Mouse (Mus musculus) kidney, adult 8-10 months (tissue): ENCODE results near the gene Hsd17b11.
"Not testable (repeated sequence)": the region's sequence is repeated elsewhere in the genome, so short reads cannot be mapped to it uniquely, and the experiment has no call there.

Source experiments
- DNase-seq, 2 experiments: peaks; one replicate each; pipeline ENCODE4 v3.0.0; 2022

The Hsd17b11 gene

DNA sequence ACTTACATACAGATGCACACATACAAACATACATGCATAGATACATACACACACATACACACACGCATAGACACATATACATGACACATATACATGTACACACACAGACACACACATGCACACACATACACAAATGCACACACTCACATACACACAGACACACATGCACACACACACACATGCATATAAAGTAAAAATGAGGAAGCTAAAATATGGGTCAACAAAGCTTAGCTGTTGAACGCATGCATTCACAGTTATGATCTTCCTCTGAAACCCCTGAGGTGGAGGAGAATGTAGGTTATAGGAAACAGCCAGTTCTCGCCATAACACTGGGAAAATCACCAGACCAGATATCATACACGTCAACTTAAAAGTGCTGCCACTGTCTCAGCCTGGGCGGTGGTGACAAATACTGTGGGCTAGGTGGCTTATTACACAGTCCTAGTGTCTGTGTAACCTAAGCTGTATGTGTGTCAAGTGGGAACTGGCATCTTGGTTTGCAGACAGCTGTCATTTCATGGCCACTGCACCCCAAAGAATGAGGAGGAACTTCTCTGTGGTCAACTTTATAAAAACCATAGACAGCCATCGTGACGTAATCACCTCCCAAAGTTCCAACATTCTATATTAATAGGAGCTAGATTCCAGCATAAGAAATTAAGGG lies 43.7 kb downstream of the Hsd17b11 start:
- DNase-seq: no peak

DNA sequence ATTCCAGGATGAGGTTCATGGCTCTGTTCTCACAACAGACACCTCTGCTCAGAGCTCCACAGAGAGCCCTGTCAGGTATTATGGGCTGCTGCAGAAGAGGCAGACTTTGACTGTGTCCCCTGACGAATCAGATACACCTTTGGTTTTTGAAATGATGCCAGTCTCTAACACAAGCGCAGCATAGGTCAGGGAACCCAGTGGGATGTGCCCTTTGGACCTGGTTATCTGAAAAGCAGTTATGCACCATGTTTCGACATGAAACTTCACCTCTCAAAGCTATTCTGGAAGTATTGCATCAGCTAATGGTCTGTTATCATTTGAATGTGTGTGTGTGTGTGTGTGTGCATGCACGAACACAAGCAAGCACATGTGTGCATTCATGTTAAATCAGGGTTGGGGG lies 44.4 kb downstream of the Hsd17b11 start, which contains the start of gene Hsd17b13:
TSS of gene Hsd17b13 (minus strand) at position 114 of the 400 bp plus-strand sequence.
- DNase-seq: peak; percentile 11 to 16

DNA sequence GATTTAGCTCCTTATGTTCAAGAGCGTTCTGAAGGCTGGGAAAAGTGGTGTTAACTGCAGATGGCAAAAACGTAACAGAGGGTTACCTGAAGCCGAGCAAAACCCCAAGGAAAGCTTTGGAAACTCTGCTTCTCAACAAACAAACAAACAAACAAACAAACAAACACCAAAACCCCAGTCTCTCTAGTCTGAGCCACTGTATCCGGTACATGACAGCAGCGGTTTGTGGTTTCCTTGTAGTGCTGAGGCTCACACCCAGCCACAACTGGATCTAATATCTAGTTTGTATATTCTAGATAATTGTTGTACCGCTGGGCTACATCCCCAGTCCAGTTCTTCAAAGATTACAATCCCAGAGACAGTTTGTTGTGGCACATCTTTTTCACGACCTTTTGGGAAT lies 46.0 kb downstream of the Hsd17b11 start:
- DNase-seq: no peak

DNA sequence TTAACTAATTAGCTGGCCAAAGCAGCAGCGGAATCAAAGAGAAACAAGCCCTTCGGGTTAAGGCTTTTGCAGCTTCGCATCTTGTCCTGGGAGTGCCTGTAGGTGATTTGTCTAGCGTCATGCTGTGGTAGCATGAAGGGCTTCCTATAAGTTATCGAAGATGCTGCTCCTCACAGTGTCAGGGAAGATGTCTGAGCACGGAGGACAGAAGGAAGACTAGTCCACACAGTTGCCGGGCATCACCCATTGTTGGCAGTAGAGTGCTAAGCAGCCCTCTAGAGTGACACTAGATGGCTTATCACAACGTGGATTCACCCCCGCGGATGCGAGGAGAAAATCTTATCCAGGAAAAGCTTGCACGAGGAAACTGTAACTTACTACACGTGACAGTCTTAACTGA lies 48.9 kb downstream of the Hsd17b11 start:
- no peak for DNase-seq

DNA sequence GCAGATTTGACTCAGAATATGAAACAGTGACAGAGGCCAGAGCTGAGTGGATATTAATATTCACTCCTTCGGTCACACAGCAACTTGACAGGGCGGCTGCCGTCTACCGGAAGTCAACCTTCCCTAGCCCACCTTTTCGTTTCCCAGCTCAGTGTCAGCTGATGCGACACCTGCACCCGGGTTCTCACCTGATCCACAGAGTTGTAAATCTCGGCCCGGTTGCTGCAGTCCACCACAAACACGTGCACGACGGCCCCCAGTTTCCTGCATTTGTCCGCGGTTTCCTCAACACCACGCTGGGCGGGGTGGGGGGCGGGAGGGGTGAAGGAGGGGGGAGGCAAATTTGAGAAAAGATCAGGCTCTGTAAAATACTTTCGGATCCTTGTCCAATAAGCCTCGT lies 49.3 kb downstream of the Hsd17b11 start:
- no peak for DNase-seq

DNA sequence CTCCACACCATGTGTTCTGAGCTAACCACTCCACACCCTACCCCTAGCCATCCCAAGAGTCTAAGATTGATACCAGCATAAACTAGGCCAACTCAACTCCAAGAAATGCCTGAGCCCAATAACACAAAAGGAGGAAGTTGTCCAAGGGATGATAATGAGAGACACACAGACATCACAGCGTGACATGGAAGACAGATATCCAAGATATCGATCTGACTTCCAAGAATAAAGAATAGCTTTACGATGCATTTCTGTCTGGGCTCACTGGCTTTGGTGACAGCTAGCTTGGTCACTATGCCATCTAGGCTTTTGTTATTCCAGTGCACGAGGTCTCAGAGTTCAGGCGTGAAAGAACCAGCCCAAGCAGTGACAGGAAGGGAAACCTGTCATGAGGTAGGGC lies 50.7 kb downstream of the Hsd17b11 start:
- no peak for DNase-seq

DNA sequence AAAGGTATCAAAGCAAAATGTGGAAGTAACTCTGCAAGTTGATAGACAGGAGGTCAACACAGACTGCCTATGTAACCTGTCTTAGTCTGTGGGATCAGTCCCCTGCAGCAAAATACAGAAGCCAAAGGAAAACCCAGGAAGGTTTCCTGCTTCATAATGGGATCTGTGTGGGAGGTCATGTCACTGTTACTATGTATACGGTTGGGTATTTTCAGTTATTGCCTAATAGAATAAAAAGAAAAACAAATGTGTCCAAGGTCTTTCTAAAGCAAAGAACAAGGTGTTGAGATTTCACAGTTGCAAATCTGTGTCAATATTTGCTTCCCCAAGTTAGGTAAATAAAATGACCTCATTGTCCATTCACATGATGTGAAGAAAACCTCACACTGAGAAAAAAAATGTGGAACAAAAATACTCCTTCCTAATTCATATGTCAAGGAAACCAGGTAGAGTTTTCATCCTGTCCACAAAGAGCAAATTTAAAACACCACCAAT lies 58.7 kb downstream of the Hsd17b11 start:
- DNase-seq: no peak

DNA sequence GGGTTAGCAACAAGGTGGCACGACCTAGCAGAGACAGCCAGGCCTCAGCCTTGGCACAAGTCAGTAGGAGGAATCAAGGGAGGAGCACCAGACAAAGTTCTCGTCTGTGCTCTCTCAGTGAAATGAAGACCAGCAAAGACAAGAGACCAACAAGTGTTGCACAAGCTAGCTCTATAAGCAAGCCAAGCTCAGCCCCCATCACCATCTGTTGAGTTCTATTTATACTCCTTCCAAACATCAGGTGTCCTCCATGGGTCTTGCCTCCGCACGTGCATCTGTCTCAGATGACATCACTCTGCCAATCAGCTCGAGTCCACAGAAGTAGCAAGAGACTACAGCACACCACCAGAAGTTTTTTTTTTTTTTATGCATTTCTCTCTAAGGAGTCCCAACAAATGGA lies 67.1 kb downstream of the Hsd17b11 start:
- DNase-seq: no peak

DNA sequence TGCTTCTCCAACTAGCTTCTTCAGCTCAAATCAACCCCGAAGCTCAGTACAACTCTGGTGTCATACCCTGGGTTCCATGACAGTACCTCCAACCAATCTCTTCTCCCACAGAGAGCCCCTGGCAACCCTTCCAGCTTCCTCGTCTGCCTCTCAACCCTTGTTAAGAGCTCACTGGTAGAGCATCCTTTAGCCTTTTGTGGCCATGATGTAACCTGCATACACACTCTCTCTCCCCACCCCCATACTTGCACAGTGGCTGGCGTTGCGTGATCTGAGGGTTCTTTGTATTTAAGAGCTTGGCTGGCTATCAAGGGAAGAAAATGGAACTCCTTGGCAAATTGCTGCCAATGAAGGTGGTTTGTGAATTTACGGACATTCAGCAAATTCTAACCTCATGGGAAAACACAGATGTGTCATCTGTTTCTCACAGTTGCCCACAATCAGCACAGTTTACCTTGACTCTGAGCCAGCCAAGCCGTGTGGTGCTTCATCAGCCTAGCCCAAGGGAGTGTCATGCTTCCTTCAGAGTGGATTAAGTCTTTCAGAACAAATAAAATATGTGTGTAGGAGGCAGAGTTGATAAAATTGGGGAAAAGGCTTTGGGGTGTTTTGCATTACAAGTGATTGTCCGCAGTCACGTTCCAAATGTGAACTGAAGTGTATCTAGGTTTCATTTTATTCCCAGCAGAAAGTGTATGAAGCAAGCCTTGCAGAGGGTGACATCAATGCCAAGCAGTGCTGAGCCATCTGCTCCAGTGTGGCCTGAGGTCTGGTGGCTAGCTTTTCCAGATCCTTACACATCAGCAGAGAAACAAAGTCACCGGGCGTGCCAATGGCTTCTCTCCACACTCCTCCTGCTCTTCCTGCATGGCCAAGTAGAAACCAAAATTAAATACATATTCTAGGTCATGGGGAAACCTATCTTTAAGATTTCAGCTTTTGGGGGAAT lies 68.3 kb downstream of the Hsd17b11 start:
- DNase-seq: no peak

DNA sequence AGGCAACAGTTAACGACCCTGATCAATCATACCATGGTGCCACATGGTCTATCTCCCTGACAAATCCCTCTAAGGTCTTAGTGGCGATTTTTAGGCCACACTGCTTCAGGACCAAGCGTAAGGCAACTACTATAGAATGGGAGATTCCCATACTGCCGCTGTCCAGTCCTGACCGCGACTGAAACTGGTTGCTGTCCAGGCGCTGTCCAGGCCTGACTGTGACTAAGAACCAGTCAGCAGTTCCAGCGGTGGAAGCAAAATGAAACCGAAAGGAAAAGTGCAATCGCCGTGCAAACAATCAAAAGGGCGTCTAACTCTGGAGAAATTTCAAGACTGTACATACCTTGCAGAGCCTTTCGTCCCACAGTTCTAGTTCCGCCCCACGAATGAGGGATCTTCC lies 71.6 kb downstream of the Hsd17b11 start:
- not testable (repeated sequence) for DNase-seq

DNA sequence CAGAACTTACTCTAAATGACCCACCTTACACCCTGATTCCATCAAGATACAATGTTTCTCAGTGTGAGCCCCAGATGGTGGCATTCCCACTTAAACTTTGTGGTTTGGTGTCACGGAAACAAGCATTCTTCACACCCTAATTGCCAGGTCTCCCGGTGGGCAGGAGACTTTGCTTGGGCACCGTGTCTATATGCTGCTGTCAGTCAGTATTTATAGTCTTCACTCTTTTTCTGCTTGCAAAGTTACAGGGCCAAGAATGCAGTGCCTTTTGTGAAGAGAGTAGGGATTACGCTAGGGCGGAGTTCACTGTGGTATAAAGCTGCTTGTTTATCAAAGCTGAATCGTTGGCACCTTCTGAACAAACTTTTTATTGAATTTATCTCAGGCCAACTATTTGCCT lies 78.5 kb downstream of the Hsd17b11 start:
- no peak for DNase-seq

DNA sequence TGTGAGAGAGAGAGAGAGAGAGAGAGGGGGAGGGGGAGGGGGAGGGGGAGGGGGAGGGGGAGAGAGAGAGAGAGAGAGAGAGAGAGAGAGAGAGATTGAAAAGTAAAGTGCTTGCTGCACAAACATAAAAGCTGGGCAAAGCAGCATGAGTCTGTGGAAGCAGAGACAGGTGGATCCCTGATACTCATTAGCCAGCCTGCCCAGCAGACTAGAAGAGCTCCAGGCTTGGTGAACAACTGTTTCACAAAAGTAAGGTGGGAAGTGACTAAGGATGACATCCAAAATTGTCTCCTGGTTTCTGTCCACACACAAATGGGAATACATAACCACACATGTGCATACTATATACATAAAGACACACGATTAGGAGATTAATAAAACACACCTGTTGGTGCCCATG lies 81.9 kb downstream of the Hsd17b11 start:
- no peak for DNase-seq
